Mouse (Mus musculus): ENCODE results near the gene Atad5.

DNA sequence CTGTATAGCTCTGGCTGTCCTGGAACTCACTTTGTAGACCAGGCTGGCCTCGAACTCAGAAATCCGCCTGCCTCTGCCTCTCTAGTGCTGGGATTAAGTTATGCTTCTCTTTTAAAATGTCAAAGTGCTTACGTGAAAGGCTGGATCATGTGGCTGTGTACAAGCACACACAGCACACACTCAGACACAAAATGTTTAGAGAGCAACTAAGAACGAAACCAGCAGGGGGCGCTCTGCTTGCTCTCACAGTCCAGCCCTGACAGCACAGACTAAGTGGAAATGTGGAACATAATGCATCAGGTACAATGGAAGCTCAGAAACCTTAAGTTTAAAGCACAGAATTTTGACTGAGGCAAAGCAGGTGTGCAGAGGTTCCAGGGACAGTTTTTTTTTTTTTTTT lies 2.4 kb upstream of the Atad5 start:
- peak; percentile 76 for TF ChIP-seq CTCF (IDR thresholded peaks at IDR 0.05; ENCODE audit: borderline replicate concordance, insufficient read depth, low read length)
- no peak for TF ChIP-seq POLR2A (IDR thresholded peaks at IDR 0.05; ENCODE audit: low read depth, low read length)
